Mouse (Mus musculus): ENCODE measurements around the gene Cast.

The Cast gene

DNA sequence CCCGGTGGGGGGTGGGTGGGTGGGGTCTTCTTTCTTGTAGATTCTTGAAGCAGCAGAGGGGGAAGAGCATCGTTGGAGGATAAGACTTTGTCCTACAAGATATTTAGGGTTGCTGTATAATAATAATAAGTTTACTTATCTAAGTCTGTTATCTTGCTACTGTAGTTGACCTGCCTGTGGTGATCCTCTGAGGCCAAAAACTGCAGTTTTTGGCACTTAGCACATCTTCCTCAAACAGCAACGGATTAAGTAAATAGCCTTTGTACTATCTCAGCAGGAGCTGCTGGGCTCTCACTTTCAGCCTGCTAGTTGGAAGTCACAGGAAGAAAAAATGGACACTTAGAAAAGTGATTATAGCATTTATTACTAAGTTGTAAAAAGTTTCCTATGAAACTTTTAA is 112.4 kb downstream of the Cast start:
- no peak for DNase-seq (ENCODE audit: low read depth in 1 of 2, low spot score in 2 of 2)

DNA sequence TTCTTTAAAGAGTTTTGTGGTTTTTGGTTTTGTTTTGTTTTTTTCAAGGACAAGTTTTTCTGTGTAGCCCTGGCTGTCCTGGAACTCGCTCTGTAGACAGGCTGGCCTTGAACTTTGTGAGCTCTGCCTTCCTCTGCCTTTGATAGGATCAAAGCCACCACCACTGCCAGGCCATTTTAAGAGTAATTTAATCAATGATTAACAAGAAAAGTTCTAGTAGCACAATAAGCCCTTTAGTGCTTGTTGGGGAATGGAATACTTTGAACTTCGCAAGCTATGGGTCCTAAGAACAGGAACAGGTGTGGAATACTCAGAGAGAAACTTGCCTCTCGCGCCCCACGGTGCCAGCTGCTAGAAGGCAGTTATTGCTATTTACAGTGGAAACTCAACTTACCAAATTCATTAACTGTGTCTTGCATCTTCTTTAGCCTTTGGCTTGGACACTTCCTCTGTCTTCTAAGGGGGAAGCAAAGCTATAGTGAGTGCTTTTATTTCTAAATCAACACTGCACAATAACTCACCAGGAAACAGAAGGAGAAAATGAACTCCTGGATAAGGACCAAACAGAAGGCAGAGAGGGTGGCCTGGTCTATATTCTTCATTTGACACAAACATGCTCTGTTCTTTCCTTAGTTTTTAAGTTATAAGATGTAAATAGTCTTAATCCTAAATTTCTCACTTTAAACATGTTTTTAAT is 113.0 kb downstream of the Cast start:
- no peak for DNase-seq (ENCODE audit: low read depth in 1 of 2, low spot score in 2 of 2)

Data from monocyte, adult 2 months (primary cell).